Mouse (Mus musculus): ENCODE measurements around the gene Brap.
"Not testable (repeated sequence)": the region's sequence is repeated elsewhere in the genome, so short reads cannot be mapped to it uniquely, and the experiment has no call there.

The Brap gene

GRCm38 (mm10) chr5:121660059-121660896, at the start of gene Brap, which contains the start of gene Acad10:
Brap (plus strand) TSS chr5:121660563.
Acad10 (minus strand) TSS chr5:121660514.
- DNase-seq (ENCODE audit: low spot score): peak; percentile 95

DNA sequence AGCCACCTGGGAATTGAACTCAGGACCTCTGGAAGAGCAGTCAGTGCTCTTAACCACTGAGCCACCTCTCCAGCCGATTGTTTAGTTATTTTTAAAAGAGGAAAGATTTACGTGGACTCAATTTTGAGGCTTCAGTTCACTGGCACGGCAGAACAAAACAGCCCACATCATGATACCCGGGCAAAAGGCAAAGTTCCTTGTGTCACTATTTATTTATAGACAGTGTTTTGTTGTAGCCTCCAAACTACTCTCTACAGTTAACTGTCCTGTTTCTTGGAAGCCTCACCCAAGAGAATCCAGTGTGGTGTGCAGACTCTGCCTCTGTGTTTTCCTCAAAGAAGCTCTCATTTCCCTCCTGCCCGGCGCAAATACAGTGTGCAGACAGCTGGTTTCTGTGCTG, 48.3 kb upstream of the Brap start:
- no peak for DNase-seq (ENCODE audit: low spot score)

DNA sequence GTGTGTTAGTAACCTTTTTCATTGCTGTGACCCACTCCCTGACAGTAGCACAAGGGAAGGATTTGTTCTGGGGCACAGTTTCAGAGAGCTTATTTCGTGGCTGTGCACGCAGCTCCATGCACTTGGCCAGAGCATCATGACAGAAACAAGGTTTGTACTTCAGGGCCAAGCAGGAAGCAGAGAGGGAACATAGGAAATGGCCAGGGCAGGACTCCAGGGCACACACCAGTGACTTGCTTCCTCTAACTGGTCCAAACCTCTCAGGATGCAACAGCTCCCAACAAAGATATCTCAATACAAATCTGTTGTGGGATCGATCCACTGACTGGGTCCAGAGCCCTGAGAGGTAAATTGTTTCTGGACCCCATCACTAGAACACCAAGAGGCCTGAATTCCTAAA, 45.4 kb upstream of the Brap start:
- DNase-seq (ENCODE audit: low spot score): not testable (repeated sequence)

DNA sequence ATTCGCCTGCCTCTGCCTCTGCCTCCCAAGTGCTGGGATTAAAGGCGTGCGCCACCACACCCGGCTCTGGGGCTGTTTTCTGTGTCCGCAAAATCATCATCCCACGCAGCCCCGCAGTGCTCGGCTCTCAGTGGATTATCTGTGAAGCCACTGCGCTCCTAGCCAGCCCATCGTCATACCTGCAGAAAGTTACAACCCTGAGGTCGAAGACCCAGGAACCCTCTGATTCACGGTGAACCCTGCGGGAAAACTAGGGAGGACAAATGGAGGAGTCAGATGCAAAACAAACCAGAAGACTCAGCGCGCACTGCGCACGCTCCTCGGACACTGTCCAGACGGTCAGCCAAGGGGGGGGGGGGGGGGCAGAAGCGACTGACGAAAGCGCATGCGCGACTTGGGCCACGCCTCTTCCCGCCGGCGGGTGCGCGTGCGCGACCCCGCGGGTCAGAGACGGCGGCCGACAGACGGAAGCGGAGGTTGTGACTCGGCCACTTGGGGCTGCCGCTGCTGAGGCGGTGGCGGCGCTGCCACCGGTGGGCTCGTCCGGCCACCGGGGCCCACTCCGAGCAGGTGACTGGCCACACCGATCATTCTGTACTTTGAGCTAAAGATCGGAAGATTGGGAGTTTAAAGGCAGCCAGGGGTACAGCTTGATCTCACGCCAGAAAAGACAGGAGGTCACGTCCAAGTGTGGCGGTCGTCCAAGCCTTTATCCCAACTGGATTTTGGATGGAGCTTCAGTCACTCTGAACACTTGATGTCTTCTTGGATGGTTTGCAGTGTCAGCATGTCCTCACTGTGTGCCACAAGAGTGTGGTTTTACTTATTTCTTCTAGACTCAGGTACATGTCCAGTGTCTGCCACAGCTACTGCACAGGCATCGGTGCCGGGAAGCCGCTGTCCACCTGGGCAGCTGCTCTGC, 41.5 kb upstream of the Brap start, which contains the start of gene Acad12:
Gene Acad12 (minus strand): TSS at position 347 of the 922 bp plus-strand sequence.
- peak; percentile 93 for DNase-seq (ENCODE audit: low spot score)

GRCm38 (mm10) chr5:121621102-121621501, 39.3 kb upstream of the Brap start:
- DNase-seq (ENCODE audit: low spot score): no peak

GRCm38 (mm10) chr5:121623241-121623640, 37.1 kb upstream of the Brap start:
- no peak for DNase-seq (ENCODE audit: low spot score)

- DNase-seq (ENCODE audit: low spot score): peak; percentile 71
Observed at GRCm38 (mm10) chr5:121627871-121628270, 32.5 kb upstream of the Brap start.

- DNase-seq (ENCODE audit: low spot score): not testable (repeated sequence)
Observed at GRCm38 (mm10) chr5:121631106-121631647, 29.2 kb upstream of the Brap start.

GRCm38 (mm10) chr5:121632804-121633203, 27.6 kb upstream of the Brap start:
- DNase-seq (ENCODE audit: low spot score): peak; percentile 66

DNA sequence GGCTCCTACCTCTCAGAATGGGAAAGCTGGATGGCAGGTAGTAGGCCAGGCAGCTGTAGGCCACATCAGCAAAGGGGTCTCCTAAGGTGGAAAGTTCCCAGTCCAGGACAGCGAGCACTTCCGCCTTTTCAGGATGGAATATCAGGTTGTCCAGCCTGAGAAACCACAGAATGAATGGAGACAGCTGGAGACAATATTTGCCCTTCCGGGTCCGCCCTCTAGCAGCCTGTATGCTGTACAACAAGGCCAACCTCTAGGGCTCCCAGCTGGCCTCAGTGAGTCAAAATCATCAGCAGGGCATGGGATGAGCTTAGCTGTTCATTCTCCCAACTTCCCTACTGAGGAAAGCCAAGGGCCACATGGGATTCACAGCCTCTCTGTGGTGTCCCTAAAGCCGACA, 25.7 kb upstream of the Brap start:
- no peak for DNase-seq (ENCODE audit: low spot score)

GRCm38 (mm10) chr5:121637296-121637695, 23.1 kb upstream of the Brap start:
- DNase-seq (ENCODE audit: low spot score): no peak

GRCm38 (mm10) chr5:121639601-121640000, 20.8 kb upstream of the Brap start:
- DNase-seq (ENCODE audit: low spot score): no peak

- peak; percentile 37 for DNase-seq (ENCODE audit: low spot score)
Observed at GRCm38 (mm10) chr5:121649134-121649533, 11.2 kb upstream of the Brap start.

GRCm38 (mm10) chr5:121654526-121654925, 5.8 kb upstream of the Brap start:
- DNase-seq (ENCODE audit: low spot score): no peak

DNA sequence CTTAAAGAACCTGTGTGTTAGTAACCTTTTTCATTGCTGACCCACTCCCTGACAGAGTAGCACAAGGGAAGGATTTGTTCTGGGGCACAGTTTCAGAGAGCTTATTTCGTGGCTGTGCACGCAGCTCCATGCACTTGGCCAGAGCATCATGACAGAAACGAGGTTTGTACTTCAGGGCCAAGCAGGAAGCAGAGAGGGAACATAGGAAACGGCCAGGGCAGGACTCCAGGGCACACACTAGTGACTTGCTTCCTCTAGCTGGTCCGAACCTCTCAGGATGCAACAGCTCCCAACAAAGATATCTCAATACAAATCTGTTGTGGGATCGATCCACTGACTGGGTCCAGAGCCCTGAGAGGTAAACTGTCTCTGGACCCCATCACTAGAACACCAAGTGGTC, 3.5 kb upstream of the Brap start:
- DNase-seq (ENCODE audit: low spot score): not testable (repeated sequence)

DNA sequence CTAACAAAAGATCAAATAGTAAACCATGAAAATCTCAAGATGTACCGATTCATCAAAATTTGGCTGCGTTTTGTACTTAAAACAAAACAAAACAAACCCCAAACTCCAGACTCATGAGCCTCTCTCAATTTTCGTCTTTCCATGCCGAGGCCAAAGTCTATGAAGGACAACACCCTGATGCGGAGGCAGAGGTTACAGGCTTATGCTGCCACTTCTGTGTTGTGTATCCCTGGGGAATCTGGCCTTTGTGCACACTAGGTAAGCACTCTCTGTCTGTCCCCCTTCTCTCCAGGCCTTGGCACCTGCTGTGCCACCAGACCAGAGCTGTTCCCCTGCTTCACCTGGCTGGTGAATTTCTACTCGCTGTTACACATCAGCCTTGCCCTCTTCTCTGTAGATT, 2.7 kb upstream of the Brap start:
- not testable (repeated sequence) for DNase-seq (ENCODE audit: low spot score)

GRCm38 (mm10) chr5:121660897-121661254, 513 bp downstream of the Brap start:
- DNase-seq (ENCODE audit: low spot score): peak; percentile 52

DNA sequence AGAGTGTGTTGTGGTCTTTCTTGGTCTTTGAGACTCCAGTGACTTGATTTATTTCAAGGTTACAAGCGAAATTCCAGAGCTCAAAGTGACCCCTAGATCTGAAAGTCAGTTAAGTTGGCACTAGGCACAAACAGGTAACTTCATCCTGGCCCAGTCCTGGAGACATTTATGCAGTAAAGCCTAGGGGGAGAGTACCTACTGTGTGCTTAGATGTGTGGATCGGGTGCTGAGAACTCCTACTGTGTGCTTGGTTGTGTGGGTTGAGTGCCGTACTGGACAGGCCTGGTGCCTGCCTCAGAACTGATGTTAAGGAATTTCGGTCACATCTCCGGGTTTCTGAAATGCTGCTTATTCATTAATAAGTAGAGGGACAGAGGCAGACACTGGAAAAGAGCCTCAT, 1.1 kb downstream of the Brap start:
- no peak for DNase-seq (ENCODE audit: low spot score)

DNA sequence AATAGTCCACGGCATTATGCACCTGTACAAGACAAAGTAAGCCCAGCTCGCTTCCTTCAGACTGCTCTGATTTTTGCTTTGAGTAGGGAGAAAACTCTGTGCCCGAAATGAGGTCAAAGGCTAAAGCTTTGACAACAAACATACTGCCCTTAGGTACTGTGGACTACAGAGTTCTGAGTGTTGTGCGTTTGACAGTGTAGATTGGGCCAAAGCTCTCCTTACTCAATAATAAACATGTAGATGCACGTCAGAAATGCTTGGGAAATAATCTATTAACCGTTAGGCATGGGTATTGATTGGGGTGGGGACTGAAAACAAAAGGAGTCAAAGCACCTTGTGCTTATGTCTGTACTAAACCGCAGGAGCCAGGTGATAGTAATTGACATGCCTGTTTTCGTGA, 3.1 kb downstream of the Brap start:
- no peak for DNase-seq (ENCODE audit: low spot score)

- DNase-seq (ENCODE audit: low spot score): no peak
Observed at GRCm38 (mm10) chr5:121664078-121664477, 3.7 kb downstream of the Brap start.

GRCm38 (mm10) chr5:121664971-121665370, 4.6 kb downstream of the Brap start:
- DNase-seq (ENCODE audit: low spot score): no peak

- no peak for DNase-seq (ENCODE audit: low spot score)
Observed at GRCm38 (mm10) chr5:121667067-121667466, 6.7 kb downstream of the Brap start.
